Mouse (Mus musculus) myocyte (in vitro differentiated cells): ENCODE measurements around the gene Fam189a1.

Source experiments
- CEBPB ChIP-seq: IDR thresholded peaks from 2 replicates; pipeline ENCODE4 v1.6.1; 2011; ENCODE audit warnings: mild to moderate bottlenecking, moderate library complexity; ENCODE audit not compliant: poor library complexity, insufficient read depth, severe bottlenecking
- E2F4 ChIP-seq: IDR thresholded peaks from one replicate; pipeline ENCODE4 v1.6.1; 2011; ENCODE audit warnings: mild to moderate bottlenecking, control low read depth, moderate library complexity; ENCODE audit not compliant: insufficient read depth
- MAX ChIP-seq: IDR thresholded peaks from one replicate; pipeline ENCODE4 v1.6.1; 2011; ENCODE audit warnings: low read depth, mild to moderate bottlenecking, control low read depth
- MYOD1 ChIP-seq, 3 experiments: IDR thresholded peaks; one replicate each; pipeline ENCODE4 v1.6.1; 2011; ENCODE audit warnings: control low read depth in 2 of 3, low read depth in 2 of 3, mild to moderate bottlenecking in 2 of 3, moderate library complexity in 1 of 3; ENCODE audit not compliant: insufficient read length in 2 of 3, control insufficient read depth in 1 of 3
- MYOG ChIP-seq, 3 experiments: IDR thresholded peaks; one replicate each; pipeline ENCODE4 v1.6.1; 2011; ENCODE audit warnings: control low read depth in 2 of 3, low read depth in 2 of 3, mild to moderate bottlenecking in 2 of 3; ENCODE audit not compliant: insufficient read length in 2 of 3, control insufficient read depth in 1 of 3, insufficient read depth in 1 of 3
- POLR2A ChIP-seq: IDR thresholded peaks from one replicate; pipeline ENCODE4 v1.6.1; 2011; ENCODE audit warnings: low read depth, mild to moderate bottlenecking, control low read depth, moderate library complexity; ENCODE audit not compliant: insufficient read length
- POLR2AphosphoS2 ChIP-seq: IDR thresholded peaks from one replicate; pipeline ENCODE4 v1.6.1; 2011; ENCODE audit warnings: low read depth, control low read depth; ENCODE audit not compliant: insufficient read length
- SRF ChIP-seq: IDR thresholded peaks from one replicate; pipeline ENCODE4 v1.6.1; 2011; ENCODE audit warnings: low read depth; ENCODE audit not compliant: control insufficient read depth, insufficient read length
- TCF12 ChIP-seq: IDR thresholded peaks from one replicate; pipeline ENCODE4 v1.6.1; 2011; ENCODE audit warnings: mild to moderate bottlenecking, control low read depth; ENCODE audit not compliant: poor library complexity, insufficient read depth, severe bottlenecking
- TCF3 ChIP-seq: IDR thresholded peaks from one replicate; pipeline ENCODE4 v1.6.1; 2011; ENCODE audit warnings: low read depth, control low read depth; ENCODE audit not compliant: insufficient read length
- USF1 ChIP-seq: IDR thresholded peaks from one replicate; pipeline ENCODE4 v1.6.1; 2011; ENCODE audit warnings: low read depth, mild to moderate bottlenecking, control low read depth, moderate library complexity

DNA sequence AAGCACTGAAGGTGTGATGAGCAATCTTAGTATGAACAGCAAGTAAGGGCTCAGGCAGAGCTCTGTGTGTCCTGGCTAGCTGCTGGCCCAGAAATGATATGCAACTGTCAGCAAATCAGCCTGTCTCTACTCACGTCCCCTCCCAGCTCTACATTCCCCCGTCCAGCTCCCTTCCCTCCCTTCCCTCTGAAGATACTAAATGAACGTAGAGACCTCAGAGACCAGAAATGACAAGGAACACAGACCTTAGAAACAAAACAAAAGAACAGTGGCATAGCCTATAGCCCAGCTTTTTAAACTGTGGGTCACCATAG, 73.6 kb downstream of the Fam189a1 start:
- TF ChIP-seq POLR2A (no peak), MYOG (IDR thresholded peaks at IDR 0.05; ENCODE audit: control insufficient read depth in 1 of 3, insufficient read depth in 1 of 3, insufficient read length in 2 of 3, low read depth in 2 of 3) (no peak), TCF12 (no peak), POLR2AphosphoS2 (no peak), USF1 (no peak), MAX (no peak), E2F4 (no peak), CEBPB (no peak), MYOD1 (IDR thresholded peaks at IDR 0.05; ENCODE audit: control insufficient read depth in 1 of 3, insufficient read length in 2 of 3, low read depth in 2 of 3) (no peak), TCF3 (no peak), SRF (no peak)
